In the genomic region with DNA sequence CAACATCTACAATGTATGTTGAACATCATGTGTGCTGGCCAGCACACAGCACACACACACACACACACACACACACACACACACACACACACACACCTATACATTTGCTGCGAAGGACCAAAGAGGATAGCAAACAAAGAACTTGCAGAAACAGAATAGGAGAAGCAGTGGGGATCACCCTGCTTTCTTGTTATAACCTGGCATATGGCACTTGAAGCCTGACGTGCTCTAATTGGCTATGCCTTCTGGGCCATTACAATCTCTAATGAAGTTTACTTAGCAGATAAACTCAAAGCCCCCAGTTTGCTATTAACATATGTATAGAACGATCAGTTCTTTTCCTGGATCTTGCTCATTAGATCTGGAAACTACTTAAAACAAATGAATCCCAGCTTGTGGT, we compare ENCODE assay signal across 32 mouse cellular contexts.
A peak's percentile ranks its signal among the peaks of the same experiment; 100 is the strongest.
DNase-seq lines count a peak whose midpoint lies in the region; ATAC-seq and TF ChIP-seq lines count a peak whose summit lies in the region.
"Had no signal": no experiment of that assay in that cellular context is flagged by ENCODE, and none has a peak within 500 bp of the region (broad histone marks: within the 10 kb centered on the region; RNA-seq: fewer than 3 reads in every experiment).

No protein-coding gene starts in this region.

- no peak overlapping the region for H3K27ac ChIP-seq in hindbrain, postnatal 0 days
- no peak overlapping the region for H3K27ac ChIP-seq in hindbrain, embryonic 10.5 days
- H3K27ac ChIP-seq in forebrain, embryonic 11.5 days (ENCODE audit: low read depth, low read length) = no peak overlapping the region; the same call in 1 of the 2 replicates
- H3K27ac ChIP-seq in forebrain, embryonic 16.5 days (ENCODE audit: low read length) = peak overlapping the region; percentile 33; the same call in 1 of the 2 replicates
- H3K27ac ChIP-seq in kidney, embryonic 15.5 days = no peak overlapping the region
- H3K27ac ChIP-seq: embryonic facial prominence, embryonic 12.5 days; heart, embryonic 10.5 days; heart, embryonic 15.5 days; hindbrain, embryonic 15.5 days; intestine, embryonic 15.5 days; kidney, postnatal 0 days; limb, embryonic 10.5 days; limb, embryonic 15.5 days; liver, embryonic 13.5 days; macrophage; stomach, embryonic 15.5 days had no signal

- TF ChIP-seq CTCF in hindbrain, postnatal 0 days (IDR thresholded peaks at IDR 0.05; ENCODE audit: low read depth) = no peak
- TF ChIP-seq CTCF in brain, embryonic 14.5 days (IDR thresholded peaks at IDR 0.05; ENCODE audit: borderline replicate concordance, extremely low read depth, insufficient read depth, insufficient read length) = no peak

- peak; percentile 12 for DNase-seq in hindbrain, postnatal 0 days (ENCODE audit: low spot score)
- DNase-seq in hindbrain, embryonic 10.5 days (ENCODE audit: low spot score) = no peak
- peak; percentile 92 for DNase-seq in brain, embryonic 14.5 days (ENCODE audit: low read depth)
- DNase-seq in forebrain, embryonic 11.5 days (ENCODE audit: low spot score) = peak; percentile 61
- DNase-seq in cerebellum, postnatal 14 days = no peak
- DNase-seq: adrenal gland, adult 2 months; adrenal gland, postnatal 36 days; B cell, adult 2 months; cerebellum, adult 8-10 months; cerebellum, postnatal 36 days; kidney, adult 2 months; kidney, postnatal 4 days; layer of hippocampus, postnatal 36 days; liver, embryonic 13.5 days; lung, adult 18-20 months; right cerebral cortex, postnatal 25 days; thymus, postnatal 14 days had no signal

- ATAC-seq in hindbrain, postnatal 0 days = no peak
- peak; percentile 78 for ATAC-seq in forebrain, embryonic 11.5 days (replicated peaks; ENCODE audit: low FRiP score)
- ATAC-seq in forebrain, embryonic 16.5 days = peak; percentile 90
- no peak for ATAC-seq in kidney, embryonic 15.5 days (replicated peaks; ENCODE audit: low FRiP score)
- ATAC-seq in cerebellum, adult (ENCODE audit: insufficient number of reproducible peaks, low FRiP score, low TSS enrichment) = no peak
- ATAC-seq: intestine, embryonic 15.5 days; lung, postnatal 0 days had no signal

- no peak overlapping the region for H3K9ac ChIP-seq in hindbrain, postnatal 0 days (replicated peaks; ENCODE audit: low read length)
- H3K9ac ChIP-seq in forebrain, embryonic 11.5 days (ENCODE audit: low read length) = no peak overlapping the region
- no peak overlapping the region for H3K9ac ChIP-seq in forebrain, embryonic 16.5 days (replicated peaks; ENCODE audit: low read depth, low read length)
- H3K9ac ChIP-seq in kidney, embryonic 15.5 days = no peak overlapping the region
- H3K9ac ChIP-seq: embryonic facial prominence, embryonic 12.5 days; heart, embryonic 15.5 days; hindbrain, embryonic 15.5 days; intestine, embryonic 15.5 days; limb, embryonic 15.5 days; liver, embryonic 13.5 days; stomach, embryonic 15.5 days had no signal

- H3K27me3 ChIP-seq in hindbrain, postnatal 0 days (ENCODE audit: insufficient read depth, low read length) = no peaks in the 10 kb centered on the region
- no peaks in the 10 kb centered on the region for H3K27me3 ChIP-seq in hindbrain, embryonic 10.5 days (ENCODE audit: insufficient read depth, poor library complexity, severe bottlenecking)
- H3K27me3 ChIP-seq in forebrain, embryonic 11.5 days (ENCODE audit: control insufficient read depth, insufficient read depth, low read length) = no peaks in the 10 kb centered on the region
- H3K27me3 ChIP-seq in forebrain, embryonic 16.5 days (replicated peaks; ENCODE audit: control insufficient read depth, insufficient read depth, low read length) = no peaks in the 10 kb centered on the region
- no peaks in the 10 kb centered on the region for H3K27me3 ChIP-seq in kidney, embryonic 15.5 days
- H3K27me3 ChIP-seq: embryonic facial prominence, embryonic 12.5 days; heart, embryonic 15.5 days; hindbrain, embryonic 15.5 days; intestine, embryonic 15.5 days; limb, embryonic 15.5 days; liver, embryonic 13.5 days; stomach, embryonic 15.5 days had no signal

- no peak overlapping the region for H3K4me3 ChIP-seq in hindbrain, postnatal 0 days (ENCODE audit: low read length)
- H3K4me3 ChIP-seq in hindbrain, embryonic 10.5 days = no peak overlapping the region
- no peak overlapping the region for H3K4me3 ChIP-seq in forebrain, embryonic 11.5 days (ENCODE audit: low read depth, low read length)
- no peak overlapping the region for H3K4me3 ChIP-seq in forebrain, embryonic 16.5 days (replicated peaks; ENCODE audit: low read length)
- no peak overlapping the region for H3K4me3 ChIP-seq in kidney, embryonic 15.5 days (replicated peaks)
- H3K4me3 ChIP-seq: embryonic facial prominence, embryonic 12.5 days; heart, embryonic 10.5 days; heart, embryonic 15.5 days; hindbrain, embryonic 15.5 days; intestine, embryonic 15.5 days; limb, embryonic 10.5 days; limb, embryonic 15.5 days; liver, embryonic 13.5 days; myocyte; stomach, embryonic 15.5 days had no signal

- H3K4me2 ChIP-seq in hindbrain, postnatal 0 days (ENCODE audit: low read depth, low read length) = no peak overlapping the region
- H3K4me2 ChIP-seq in forebrain, embryonic 11.5 days (ENCODE audit: low read depth, low read length, severe bottlenecking) = no peak overlapping the region
- H3K4me2 ChIP-seq in forebrain, embryonic 16.5 days (ENCODE audit: low read length) = no peak overlapping the region
- no peak overlapping the region for H3K4me2 ChIP-seq in kidney, embryonic 15.5 days
- H3K4me2 ChIP-seq: embryonic facial prominence, embryonic 12.5 days; heart, embryonic 15.5 days; hindbrain, embryonic 15.5 days; intestine, embryonic 15.5 days; limb, embryonic 15.5 days; liver, embryonic 13.5 days; stomach, embryonic 15.5 days had no signal

- WGBS in hindbrain, postnatal 0 days = 56% methylated on average over 3 of the region's 3 CpGs
- 82% methylated on average over 3 of the region's 3 CpGs for WGBS in hindbrain, embryonic 10.5 days
- WGBS in forebrain, embryonic 11.5 days = 30% methylated on average over 3 of the region's 3 CpGs
- WGBS in forebrain, embryonic 16.5 days = 17% methylated on average over 3 of the region's 3 CpGs
- WGBS in kidney, embryonic 15.5 days = 73% methylated on average over 3 of the region's 3 CpGs

- no peaks in the 10 kb centered on the region for H3K9me3 ChIP-seq in hindbrain, postnatal 0 days (ENCODE audit: low read length)
- no peaks in the 10 kb centered on the region for H3K9me3 ChIP-seq in hindbrain, embryonic 10.5 days
- no peaks in the 10 kb centered on the region for H3K9me3 ChIP-seq in forebrain, embryonic 11.5 days (ENCODE audit: control insufficient read depth, low read length)
- no peaks in the 10 kb centered on the region for H3K9me3 ChIP-seq in forebrain, embryonic 16.5 days (ENCODE audit: control insufficient read depth, low read length)
- H3K9me3 ChIP-seq in kidney, embryonic 15.5 days (replicated peaks) = no peaks in the 10 kb centered on the region
- H3K9me3 ChIP-seq: embryonic facial prominence, embryonic 12.5 days; heart, embryonic 10.5 days; heart, embryonic 15.5 days; hindbrain, embryonic 15.5 days; intestine, embryonic 15.5 days; limb, embryonic 10.5 days; limb, embryonic 15.5 days; liver, embryonic 13.5 days; stomach, embryonic 15.5 days had no signal

- no peaks in the 10 kb centered on the region for H3K4me1 ChIP-seq in hindbrain, postnatal 0 days (ENCODE audit: insufficient read depth, low read length)
- H3K4me1 ChIP-seq in hindbrain, embryonic 10.5 days (replicated peaks) = no peaks in the 10 kb centered on the region
- no peaks in the 10 kb centered on the region for H3K4me1 ChIP-seq in forebrain, embryonic 11.5 days (replicated peaks; ENCODE audit: control insufficient read depth, insufficient read depth, low read length)
- peaks cover 5% of the 10 kb centered on the region for H3K4me1 ChIP-seq in forebrain, embryonic 16.5 days (replicated peaks; ENCODE audit: control insufficient read depth, insufficient read depth, low read length)
- H3K4me1 ChIP-seq in kidney, embryonic 15.5 days = no peaks in the 10 kb centered on the region
- H3K4me1 ChIP-seq: embryonic facial prominence, embryonic 12.5 days; heart, embryonic 10.5 days; heart, embryonic 15.5 days; hindbrain, embryonic 15.5 days; intestine, embryonic 15.5 days; limb, embryonic 10.5 days; liver, embryonic 13.5 days; stomach, embryonic 15.5 days had no signal

- no peaks in the 10 kb centered on the region for H3K36me3 ChIP-seq in hindbrain, postnatal 0 days (ENCODE audit: insufficient read depth, low read length)
- no peaks in the 10 kb centered on the region for H3K36me3 ChIP-seq in hindbrain, embryonic 10.5 days
- no peaks in the 10 kb centered on the region for H3K36me3 ChIP-seq in forebrain, embryonic 11.5 days (ENCODE audit: control insufficient read depth, insufficient read depth, low read length)
- no peaks in the 10 kb centered on the region for H3K36me3 ChIP-seq in forebrain, embryonic 16.5 days (ENCODE audit: control insufficient read depth, insufficient read depth)
- H3K36me3 ChIP-seq in kidney, embryonic 15.5 days = no peaks in the 10 kb centered on the region
- H3K36me3 ChIP-seq: embryonic facial prominence, embryonic 12.5 days; heart, embryonic 10.5 days; heart, embryonic 15.5 days; hindbrain, embryonic 15.5 days; intestine, embryonic 15.5 days; limb, embryonic 10.5 days; limb, embryonic 15.5 days; liver, embryonic 13.5 days; stomach, embryonic 15.5 days had no signal

- TF ChIP-seq POLR2A in brain, embryonic 14.5 days (IDR thresholded peaks at IDR 0.05; ENCODE audit: borderline replicate concordance, extremely low read depth, insufficient read depth, insufficient read length, poor library complexity, severe bottlenecking) = no peak

Comparison
In these comparisons a context has a peak if more than half of its experiments do, and no peak if none do; other contexts are left out.
1. DNase-seq: peak in hindbrain, postnatal 0 days (single experiment), brain, embryonic 14.5 days (single experiment) and forebrain, embryonic 11.5 days (single experiment); none in hindbrain, embryonic 10.5 days (single experiment) and cerebellum, postnatal 14 days (0 of 2).
2. ATAC-seq: peak in forebrain, embryonic 11.5 days (single experiment) and forebrain, embryonic 16.5 days (single experiment); none in hindbrain, postnatal 0 days (single experiment), kidney, embryonic 15.5 days (single experiment) and cerebellum, adult (single experiment).